Mouse (Mus musculus) Patski (cell line): ENCODE measurements around the gene Pcsk1n. TPM values are rescaled to one million over a fixed set of nuclear protein-coding genes. Genes with fewer than 3 reads are reported as not detected.
"Not testable (repeated sequence)": the region's sequence is repeated elsewhere in the genome, so short reads cannot be mapped to it uniquely, and the experiment has no call there.

ENCODE experiments used
- ATAC-seq: fragments of 100-300 bp; one replicate; pipeline ENCODE4 v1.8.0; 2021
- CTCF ChIA-PET: fragments of 350-600 bp; sonication (Branson Sonifier 250); formaldehyde crosslinking; loops from one replicate; lab custom pipeline; 2022; ENCODE audit warnings: inconsistent platforms; lab: Charles Lee
- POLR2A ChIA-PET: fragments of 350-600 bp; sonication (Branson Sonifier 250); formaldehyde crosslinking; loops from one replicate; lab custom pipeline; 2022; ENCODE audit warnings: antibody characterized with exemption, inconsistent platforms; lab: Charles Lee
- DNase-seq: peaks from one replicate; pipeline ENCODE4 v3.0.0-alpha.2; 2011; ENCODE audit warnings: low read depth, low spot score
- H3K27me3 ChIP-seq: fragments of 371-371 bp; one replicate; pipeline ENCODE4 v1.5.1; 2021
- CTCF ChIP-seq: fragments of 100-300 bp; IDR thresholded peaks from one replicate; pipeline ENCODE4 v1.5.1; 2021
- in situ Hi-C: fragments of 300-500 bp; cut with MboI; formaldehyde crosslinking; loops from 3 replicates; pipeline ENCODE4 v1.11.1; 2018; ENCODE audit warnings: low pct_unique_long_range_greater_than_20kb, mixed read lengths
- polyA plus RNA-seq: library from polyadenylated mRNA; unstranded; gene quantifications from one replicate; pipeline ENCODE4 v1.2.3, GENCODE M21; 2021

The Pcsk1n gene
- polyA plus RNA-seq, 1 experiment from 2014 or later: not detected

DNA sequence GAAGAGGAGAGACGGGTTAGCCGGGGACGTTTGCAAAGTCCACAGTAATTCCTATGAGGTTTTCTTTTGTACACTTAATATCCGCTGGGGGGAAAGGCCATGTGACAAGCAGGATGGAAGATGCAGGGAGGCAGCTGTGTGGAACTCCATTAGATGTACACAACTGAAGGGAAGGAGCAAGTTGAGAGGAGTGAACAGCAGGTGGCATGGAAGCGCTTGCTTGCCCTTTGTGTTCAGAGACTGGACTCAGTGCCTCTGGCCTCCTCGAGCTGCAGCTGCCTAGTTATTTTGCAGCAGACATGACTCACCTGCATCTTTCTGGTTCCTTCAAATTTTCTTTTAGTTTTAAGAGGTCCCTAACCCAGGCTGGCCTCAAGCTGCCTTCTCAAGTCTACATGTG lies 9.1 kb upstream of the Pcsk1n start:
- CTCF ChIA-PET: interaction anchor here (0.6 to 5.2 kb wide), 4 partner anchors 9 to 147 kb away, joined by 3 to 60 read pairs (median 6); partner anchors contain the start of gene Glod5
- DNase-seq (no peak), ATAC-seq (no peak)
- POLR2A ChIA-PET: no interaction called here
- TF ChIP-seq CTCF: peak; percentile 56
- in situ Hi-C loops: loop anchor here (5.0 kb wide), 2 partner anchors 107 to 202 kb away; partner anchors contain the start of gene Glod5
- H3K27me3 ChIP-seq: no peaks in the 10 kb centered on the region

DNA sequence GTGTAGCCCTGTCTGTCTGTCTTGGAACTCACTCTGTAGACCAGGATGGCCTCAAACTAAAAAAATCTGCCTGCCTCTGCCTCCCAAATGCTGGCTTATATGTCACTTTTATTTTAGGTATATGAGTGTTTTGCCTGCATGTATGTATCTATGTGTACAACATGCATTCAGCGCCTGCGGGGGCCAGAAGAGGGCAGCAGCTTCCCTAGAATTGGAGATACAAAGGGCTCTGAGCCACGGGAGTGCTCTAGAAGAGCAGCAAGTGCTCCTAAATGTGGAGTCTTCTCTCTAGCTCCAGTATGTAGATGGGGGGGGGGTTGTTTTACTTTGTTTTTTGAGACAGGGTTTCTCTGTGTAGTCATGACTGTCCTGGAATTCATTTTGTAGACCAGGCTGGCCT lies 4.0 kb upstream of the Pcsk1n start:
- ATAC-seq, DNase-seq, in situ Hi-C loops, H3K27me3 ChIP-seq: not testable (repeated sequence)
- ChIA-PET CTCF (interaction anchor here (1.3 kb wide), 1 partner anchor 102 kb away, joined by 3 read pairs; no protein-coding TSS in a partner anchor), POLR2A (interaction anchor here (0.6 kb wide), 1 partner anchor 28 kb away, joined by 4 read pairs; no protein-coding TSS in a partner anchor)

DNA sequence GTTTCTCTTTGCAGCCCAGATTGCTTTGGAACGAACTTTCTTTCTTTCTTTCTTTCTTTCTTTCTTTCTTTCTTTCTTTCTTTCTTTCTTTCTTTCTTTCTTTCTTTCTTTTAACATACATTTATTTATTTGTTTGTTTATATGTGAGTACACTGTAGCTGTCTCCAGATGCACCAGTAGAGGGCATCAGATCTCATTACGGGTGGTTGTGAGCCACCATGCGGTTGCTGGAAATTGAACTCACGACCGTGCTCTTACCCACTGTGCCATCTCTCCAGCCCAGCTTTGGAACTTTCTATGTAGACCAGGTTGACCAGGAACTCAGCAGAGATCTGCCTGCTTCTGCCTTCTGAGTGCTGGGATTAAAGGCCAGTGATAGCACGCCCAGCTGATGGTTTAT lies 1.7 kb upstream of the Pcsk1n start:
- POLR2A ChIA-PET, ATAC-seq, CTCF ChIA-PET, H3K27me3 ChIP-seq, DNase-seq, in situ Hi-C loops: not testable (repeated sequence)

DNA sequence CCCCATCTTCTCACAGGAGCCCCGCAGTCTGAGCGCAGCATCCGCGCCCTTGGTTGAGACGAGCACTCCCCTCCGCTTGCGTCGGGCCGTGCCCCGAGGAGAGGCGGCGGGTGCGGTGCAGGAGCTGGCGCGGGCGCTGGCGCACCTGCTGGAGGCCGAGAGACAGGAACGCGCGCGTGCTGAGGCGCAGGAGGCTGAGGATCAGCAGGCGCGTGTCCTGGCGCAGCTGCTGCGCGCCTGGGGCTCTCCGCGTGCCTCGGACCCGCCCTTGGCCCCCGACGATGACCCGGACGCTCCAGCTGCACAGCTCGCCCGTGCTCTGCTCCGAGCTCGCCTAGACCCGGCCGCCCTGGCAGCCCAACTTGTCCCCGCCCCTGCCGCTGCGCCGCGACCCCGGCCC lies 2.4 kb downstream of the Pcsk1n start:
- no peak for ATAC-seq
- no peak for TF ChIP-seq CTCF
- CTCF ChIA-PET: no interaction called here
- no peak for DNase-seq
- H3K27me3 ChIP-seq: peaks cover 34% of the 10 kb centered on the region
- POLR2A ChIA-PET: no interaction called here
- in situ Hi-C loops: no loop called here

DNA sequence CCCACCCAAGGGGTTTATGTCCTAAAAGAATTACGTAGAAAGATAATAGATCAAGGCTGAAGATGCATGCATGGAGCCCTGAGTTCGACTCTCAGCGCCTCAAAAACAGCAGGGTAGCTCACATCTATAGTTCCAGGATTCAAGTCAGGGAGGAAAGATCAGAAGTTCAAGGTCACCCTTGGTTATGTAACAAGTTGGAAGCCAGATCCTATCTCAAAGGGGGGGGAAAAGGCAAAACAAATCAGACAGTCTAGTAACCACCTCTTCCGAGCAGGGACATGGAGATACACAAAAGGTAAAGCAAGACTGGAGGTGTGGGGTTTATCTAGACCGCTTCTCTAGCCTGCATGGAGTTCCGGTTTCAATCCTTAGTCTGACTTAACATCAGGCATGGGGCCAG lies 6.6 kb downstream of the Pcsk1n start:
- no peak for DNase-seq
- no peak for TF ChIP-seq CTCF
- H3K27me3 ChIP-seq: peaks cover 33% of the 10 kb centered on the region
- POLR2A ChIA-PET: no interaction called here
- no peak for ATAC-seq
- CTCF ChIA-PET: interaction anchor here (1.3 kb wide), 1 partner anchor 91 kb away, joined by 3 read pairs; no protein-coding TSS in a partner anchor
- in situ Hi-C loops: no loop called here

DNA sequence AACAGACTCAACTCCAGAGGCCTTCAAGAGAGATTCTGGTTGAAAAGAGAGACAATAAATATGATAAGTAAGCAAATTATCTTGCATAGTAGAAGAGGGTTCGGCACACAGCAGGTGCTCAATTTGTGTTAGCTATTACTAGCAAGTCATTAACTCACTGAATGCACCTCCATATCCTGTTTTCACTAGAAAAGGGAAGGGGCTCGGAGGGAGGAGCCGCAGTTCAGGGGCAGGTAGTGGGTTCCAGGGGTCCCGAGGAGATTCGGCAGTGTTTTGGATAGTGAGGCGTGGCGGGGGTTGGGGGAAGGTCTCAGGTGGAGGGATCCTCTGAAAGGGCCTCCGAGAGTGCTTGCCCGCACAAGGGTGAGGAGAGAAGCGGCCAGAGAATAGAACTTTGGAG lies 7.5 kb downstream of the Pcsk1n start:
- POLR2A ChIA-PET: no interaction called here
- ATAC-seq: no peak

DNA sequence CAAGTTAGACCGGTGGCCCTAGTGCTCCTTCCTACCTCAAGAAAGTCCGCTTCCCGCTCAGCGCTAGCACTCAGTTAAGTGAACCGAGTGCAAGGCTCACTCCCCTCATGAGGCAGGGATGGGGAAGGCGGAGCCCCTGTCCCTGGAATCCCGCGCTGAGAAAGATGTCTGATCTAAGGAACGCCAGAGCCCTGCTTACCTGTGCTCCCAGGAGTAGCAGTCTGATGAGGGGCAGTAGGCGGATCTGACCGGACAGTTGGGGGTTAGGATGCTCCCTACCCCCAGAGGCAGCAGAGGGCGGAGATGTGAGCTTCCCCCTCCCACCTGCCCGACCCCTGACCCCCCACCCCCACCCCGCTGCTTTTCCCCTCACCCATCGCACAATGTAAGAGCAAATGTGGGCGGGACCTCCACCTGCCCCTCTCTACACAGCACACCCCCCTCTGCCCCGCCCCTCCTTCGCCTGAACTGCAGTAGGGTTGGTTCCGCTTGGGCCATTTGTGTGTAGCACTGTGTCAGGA lies 8.7 kb downstream of the Pcsk1n start, which contains the start of gene Eras:
Gene Eras (minus strand): TSS at position 338 of the 521 bp plus-strand sequence.
- TF ChIP-seq CTCF: no peak
- POLR2A ChIA-PET: interaction anchor here (1.0 kb wide), 1 partner anchor 17 kb away, joined by 3 read pairs; no protein-coding TSS in a partner anchor
- CTCF ChIA-PET: no interaction called here
- in situ Hi-C loops: no loop called here
- no peak for DNase-seq
- peaks cover 26% of the 10 kb centered on the region for H3K27me3 ChIP-seq
- no peak for ATAC-seq

More for the DNA sequence above, 7.5 kb downstream of the Pcsk1n start:
- H3K27me3 ChIP-seq: peaks cover 33% of the 10 kb centered on the region
- no peak for DNase-seq
- in situ Hi-C loops: no loop called here
- CTCF ChIA-PET: interaction anchor here (1.3 kb wide), 1 partner anchor 91 kb away, joined by 3 read pairs; no protein-coding TSS in a partner anchor
- TF ChIP-seq CTCF: no peak

DNA sequence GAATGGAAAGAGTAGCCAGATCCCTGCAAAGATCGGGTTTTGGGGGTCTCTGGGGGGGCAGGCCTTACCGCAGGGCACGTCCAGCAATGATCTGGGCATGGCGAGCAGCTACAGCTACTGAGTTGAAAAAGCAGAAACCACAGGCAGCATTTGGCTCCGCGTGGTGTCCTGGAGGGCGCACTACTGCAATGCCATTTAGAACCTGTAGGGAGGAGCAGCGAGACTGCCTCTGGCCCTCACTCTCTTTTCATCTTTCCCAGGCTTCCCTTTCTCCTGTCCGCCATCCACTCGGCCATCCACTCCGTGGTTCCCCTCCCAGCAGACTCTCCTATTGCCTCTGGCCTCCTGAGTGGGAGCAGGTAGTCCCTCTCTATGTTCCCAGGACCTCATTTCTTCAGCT lies 17.3 kb downstream of the Pcsk1n start:
- no peak for ATAC-seq
- in situ Hi-C loops: no loop called here

DNA sequence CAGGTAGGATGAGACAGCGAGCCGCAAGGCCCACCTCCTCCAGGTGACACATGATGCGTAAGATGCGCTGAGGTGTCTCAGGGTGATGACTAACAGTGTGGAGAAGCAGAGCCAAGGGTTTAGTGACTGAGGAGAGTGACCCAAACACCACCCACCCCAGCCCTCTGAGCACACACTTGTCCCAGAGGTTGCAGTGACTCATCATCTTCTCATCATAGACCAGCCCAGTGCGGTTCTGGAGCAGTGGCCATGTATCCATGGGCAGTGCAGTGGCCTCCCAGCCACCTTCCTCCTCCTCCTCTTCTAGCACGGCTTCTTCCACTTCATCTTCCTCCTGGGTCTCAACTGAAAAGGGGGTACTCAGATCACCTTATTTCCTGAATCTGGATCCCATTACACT lies 18.0 kb downstream of the Pcsk1n start:
- ATAC-seq: peak; percentile 54
- CTCF ChIA-PET: no interaction called here
- H3K27me3 ChIP-seq: peaks cover 10% of the 10 kb centered on the region
- POLR2A ChIA-PET: no interaction called here
- TF ChIP-seq CTCF: no peak
- in situ Hi-C loops: no loop called here
- DNase-seq: no peak

More for the DNA sequence above, 17.3 kb downstream of the Pcsk1n start:
- ChIA-PET POLR2A (no interaction called here), CTCF (no interaction called here)
- peaks cover 7% of the 10 kb centered on the region for H3K27me3 ChIP-seq
- no peak for TF ChIP-seq CTCF
- DNase-seq: no peak

DNA sequence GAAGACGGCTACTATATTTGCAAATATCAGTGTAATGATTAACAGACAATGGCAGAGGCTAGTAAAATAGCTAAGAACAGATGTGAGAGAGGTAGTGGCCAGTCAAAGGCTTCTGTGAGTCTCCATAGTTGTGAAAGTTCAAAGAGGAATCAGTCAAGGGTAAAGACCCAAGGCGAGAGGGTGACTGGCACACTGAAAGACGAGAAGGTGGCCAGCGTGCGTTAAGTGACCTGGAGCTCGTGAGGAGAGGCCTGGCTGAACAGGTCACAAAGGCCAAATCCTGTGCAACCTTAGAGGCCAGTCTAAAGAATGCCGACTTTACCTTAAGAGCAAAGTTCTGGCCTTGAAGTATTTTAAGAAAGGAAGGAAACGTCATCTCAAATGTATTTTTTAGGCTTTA lies 26.0 kb downstream of the Pcsk1n start:
- no peak for TF ChIP-seq CTCF
- in situ Hi-C loops: no loop called here
- ChIA-PET CTCF (no interaction called here), POLR2A (interaction anchor here (0.8 kb wide), 1 partner anchor 17 kb away, joined by 3 read pairs; the partner anchor contains the start of gene Eras)
- DNase-seq: no peak
- no peak for ATAC-seq
- peaks cover 5% of the 10 kb centered on the region for H3K27me3 ChIP-seq

DNA sequence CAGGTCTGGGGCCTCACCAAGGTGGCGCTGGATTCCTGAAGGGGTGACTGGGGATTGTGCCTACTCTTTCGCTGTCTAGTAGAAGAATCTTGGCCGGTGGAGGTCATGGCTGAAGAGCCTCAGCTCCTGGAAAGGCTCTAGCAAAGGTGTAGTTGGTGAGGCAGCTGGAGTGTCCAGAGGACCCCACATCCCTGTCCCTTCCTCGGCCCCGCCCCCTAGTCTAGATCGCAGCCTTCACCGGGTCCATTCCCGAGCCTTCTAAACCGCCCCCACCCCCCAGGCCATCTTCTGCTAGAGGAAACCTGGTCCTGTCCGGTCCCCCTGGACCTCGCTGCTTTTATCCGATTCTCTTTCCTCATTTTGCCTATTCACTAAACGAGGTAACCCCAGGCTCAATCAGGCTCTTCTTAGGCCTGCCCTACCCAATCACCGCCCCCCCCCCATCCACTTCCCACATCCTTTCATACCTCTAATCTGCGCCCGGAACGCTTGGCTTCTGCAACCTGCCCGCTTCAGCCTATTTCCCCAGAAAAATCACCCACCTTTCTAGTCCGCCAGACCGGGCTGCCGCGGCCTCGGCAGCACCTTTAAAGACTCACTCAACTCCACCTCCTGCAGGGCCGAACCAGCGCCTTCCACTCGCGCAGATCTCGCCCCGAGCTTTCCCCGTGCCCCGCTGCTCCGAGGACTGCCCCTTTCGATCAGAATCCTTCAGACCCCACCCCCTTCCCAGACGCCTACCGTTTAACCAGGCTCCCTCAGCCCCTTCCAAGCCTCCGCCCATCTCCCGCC lies 27.7 kb downstream of the Pcsk1n start, which contains the start of gene Hdac6:
Gene Hdac6 (minus strand): TSS at position 782 of the 792 bp plus-strand sequence.
- H3K27me3 ChIP-seq: peaks cover 4% of the 10 kb centered on the region
- DNase-seq (no peak), ATAC-seq (peak; percentile 89)
- in situ Hi-C loops: no loop called here
- TF ChIP-seq CTCF: no peak
- ChIA-PET POLR2A (interaction anchor here (0.6 kb wide), 1 partner anchor 189 kb away, joined by 3 read pairs; no protein-coding TSS in a partner anchor), CTCF (no interaction called here)
